Mouse (Mus musculus): ENCODE results near the gene Rpl36-ps4. TPM values are rescaled to one million over a fixed set of nuclear protein-coding genes. Genes with fewer than 3 reads are reported as not detected.

Rpl36-ps4 gene
- total RNA-seq (2021), result not detected

DNA sequence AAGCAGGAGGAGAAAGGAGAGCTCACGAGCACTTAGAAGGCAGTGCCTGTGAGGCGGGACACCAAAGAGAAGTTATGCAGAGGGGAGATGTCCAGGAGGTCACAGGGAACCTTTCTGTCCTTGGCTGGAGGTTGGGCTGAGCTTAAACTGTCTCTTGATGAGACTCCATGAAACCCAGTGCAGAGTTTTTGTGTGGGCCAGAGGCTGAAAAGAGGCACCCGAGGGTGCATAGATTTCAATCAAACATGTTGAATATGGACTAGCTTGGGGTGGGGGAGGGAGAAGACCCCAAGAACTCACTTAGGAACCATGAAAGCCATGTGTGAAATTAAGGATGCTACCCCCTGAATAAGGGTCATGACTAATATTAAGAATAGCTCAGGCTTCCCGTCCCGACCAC is at the start of gene Rpl36-ps4:
TSS of gene Rpl36-ps4 (plus strand) at position 301 of the 400 bp plus-strand sequence.
- intact Hi-C loops (cut with DNase I), result no loop called here
- DNase-seq, result no peak

DNA sequence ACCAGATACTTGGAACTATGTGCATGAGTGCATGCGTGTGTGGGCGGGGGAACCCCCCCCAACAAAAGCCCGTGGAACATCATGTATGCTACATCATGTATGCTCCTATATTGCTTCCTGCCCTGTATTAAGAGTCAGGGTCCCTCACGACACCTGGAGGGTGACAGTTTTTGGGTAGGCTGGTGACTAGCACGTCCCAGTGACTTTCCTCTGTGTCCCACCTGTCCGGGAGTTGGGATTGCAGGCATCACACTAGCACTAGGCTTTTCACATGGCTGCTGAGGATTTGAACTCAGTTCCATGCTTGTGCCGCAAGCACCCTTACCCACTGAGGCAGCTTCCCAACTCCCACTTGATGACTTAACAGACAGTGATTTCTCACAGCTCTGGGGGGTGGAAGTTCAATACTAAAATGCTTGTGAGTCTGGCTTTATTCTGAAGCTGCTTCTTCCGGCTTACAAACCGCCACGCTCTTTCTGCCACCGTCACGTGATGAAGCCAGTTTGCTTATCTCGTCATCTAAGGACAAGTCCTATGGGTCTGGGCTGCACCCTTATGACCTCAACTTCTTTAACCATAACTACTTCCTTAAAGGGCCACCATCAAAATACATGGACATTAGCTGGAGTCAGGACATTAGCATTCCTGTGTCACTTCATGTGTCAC is 49.2 kb upstream of the Rpl36-ps4 start:
- DNase-seq, result no peak
- intact Hi-C loops (cut with DNase I), result no loop called here

- peak in 1 of 2 experiments; percentile 10 for DNase-seq
- intact Hi-C loops (cut with DNase I), result no loop called here
Measured at GRCm38 (mm10) chr17:87872286-87872685, 48.5 kb upstream of the Rpl36-ps4 start.

- intact Hi-C loops (cut with DNase I), result no loop called here
- DNase-seq, result no peak
Measured at GRCm38 (mm10) chr17:87873456-87873855, 47.3 kb upstream of the Rpl36-ps4 start.

DNA sequence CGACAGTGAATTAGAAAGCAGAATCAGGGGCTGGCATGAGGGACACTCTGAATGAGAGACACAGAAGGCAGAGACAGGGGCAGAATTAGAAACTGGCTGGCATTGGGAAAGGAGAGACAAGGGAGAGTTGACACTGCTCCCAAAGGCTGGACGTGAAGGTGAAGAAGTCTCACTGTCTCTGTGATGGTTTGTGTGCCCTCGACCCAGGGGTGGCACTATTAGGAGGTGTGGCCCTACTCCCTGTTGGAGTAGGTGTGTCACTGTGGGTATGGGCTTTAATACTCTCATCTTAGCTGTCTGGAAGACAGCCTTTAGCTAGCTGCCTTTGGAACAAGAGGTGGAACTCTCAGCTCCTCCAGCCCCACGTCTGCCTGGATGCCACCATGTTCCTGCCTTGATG is 46.8 kb upstream of the Rpl36-ps4 start:
- intact Hi-C loops (cut with DNase I), result no loop called here
- no peak for DNase-seq

DNA sequence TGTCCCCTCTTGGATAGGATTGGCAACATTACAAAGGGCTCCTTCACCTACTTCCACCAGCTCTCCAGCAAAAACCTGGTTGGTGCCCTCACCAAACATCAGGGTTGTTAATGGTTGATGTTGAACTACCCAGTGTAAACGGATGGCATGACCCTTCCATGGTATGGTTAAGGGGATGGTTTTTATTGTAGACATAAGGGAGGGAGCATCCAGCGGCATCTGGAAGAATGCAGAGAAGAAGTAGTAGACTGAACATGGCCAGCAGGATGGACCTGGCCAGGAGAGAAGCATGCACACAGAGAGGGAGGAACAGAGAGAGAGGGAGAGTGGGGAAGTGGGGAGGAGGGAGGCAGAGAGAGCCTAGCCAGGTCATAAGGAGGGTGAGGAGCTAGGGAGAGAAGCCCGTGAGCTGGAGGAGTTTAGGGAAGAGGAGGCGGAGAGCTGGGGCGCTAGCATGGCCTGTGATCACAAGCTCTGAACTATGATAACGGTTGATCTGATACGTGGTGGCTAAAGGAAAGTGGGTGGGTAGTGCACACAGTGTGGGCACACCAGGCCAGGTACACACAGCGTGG is 45.3 kb upstream of the Rpl36-ps4 start:
- no peak for DNase-seq
- intact Hi-C loops (cut with DNase I), result loop anchor here (5.0 kb wide), 1 partner anchor 183 kb away; no protein-coding TSS in a partner anchor

DNA sequence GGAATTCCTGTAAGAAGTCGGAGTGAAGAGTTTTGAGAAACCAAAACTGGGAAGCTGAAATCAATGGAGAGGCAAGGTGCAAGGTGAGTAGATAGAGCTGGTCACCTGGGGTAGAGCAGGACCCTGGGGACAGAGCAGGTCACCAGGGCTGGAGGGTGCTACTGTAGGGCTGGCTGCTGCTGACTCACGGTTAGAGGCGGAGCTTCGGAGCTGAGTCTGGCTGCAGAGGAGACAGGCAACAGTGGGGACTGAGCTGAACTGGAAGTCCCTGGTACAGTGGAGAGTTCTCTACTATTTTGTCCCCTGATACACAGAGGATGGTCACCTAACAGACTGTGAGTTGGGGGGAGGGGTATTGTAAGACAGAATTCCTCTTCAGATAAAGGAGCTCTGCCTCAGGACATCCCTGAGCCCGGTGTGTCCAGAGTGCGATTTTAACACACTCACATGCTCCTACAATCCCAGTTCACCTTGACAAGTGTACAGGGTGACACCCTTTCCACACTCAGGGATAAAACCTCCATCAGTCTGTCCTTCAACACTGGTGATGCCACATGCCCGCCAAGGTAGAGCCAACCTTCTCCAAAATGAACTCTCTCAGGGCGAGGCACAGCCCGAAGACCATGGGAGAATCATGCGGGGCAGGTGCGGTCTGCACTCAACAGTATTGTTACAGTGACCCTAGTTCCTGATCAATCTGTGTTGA is 44.3 kb upstream of the Rpl36-ps4 start:
- no peak for DNase-seq
- intact Hi-C loops (cut with DNase I), result loop anchor here (5.0 kb wide), 1 partner anchor 184 kb away; no protein-coding TSS in a partner anchor

- peak; percentile 58 to 64 for DNase-seq
- intact Hi-C loops (cut with DNase I), result loop anchor here (5.0 kb wide), 1 partner anchor 185 kb away; no protein-coding TSS in a partner anchor
Measured at GRCm38 (mm10) chr17:87877207-87878073, 43.3 kb upstream of the Rpl36-ps4 start.

DNA sequence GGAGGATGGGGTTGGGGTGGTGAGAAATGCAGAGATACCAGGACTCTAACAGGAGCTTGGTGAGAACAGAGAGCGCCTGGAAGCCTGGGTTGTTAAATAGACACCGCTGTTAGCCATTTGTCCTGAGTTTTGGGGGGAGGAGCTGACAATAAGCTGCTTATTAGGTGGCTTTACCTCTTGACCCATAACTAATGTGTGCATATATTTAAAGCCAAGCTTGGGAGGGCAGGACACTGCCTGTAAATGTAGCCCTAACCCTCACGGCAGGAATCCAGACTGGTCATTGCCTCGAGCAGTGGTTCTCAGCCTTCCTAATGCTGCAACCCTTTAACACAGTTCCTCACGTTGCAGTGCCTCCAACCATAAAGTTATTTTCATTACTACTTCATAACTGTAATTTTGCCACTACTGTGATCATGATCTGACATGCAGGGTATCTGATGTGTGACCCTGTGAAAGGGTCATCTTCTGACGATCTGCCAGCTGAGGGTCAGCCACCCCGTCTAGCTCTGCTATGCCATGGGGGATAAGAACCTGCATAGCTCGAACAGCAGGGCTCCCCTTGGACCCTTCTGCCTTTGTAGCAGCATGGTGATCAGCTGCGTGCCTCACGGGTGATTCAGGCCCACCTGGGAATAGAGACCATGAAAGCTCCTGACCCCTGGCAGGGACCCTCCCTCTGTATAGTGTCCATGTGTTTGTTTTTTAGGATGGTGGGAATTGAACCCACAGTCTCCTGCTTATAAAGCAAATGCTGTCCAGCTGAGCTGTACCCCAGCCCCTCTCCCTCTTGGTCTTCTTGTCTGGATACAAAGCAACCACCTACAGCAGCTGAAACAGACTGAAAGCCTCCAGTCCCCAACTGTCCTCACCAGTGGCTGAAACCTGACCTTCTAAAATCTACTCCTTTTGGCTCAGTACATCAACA is 42.0 kb upstream of the Rpl36-ps4 start:
- intact Hi-C loops (cut with DNase I), result loop anchor here (5.0 kb wide), 1 partner anchor 187 kb away; no protein-coding TSS in a partner anchor

GRCm38 (mm10) chr17:87879484-87880225 is 41.1 kb upstream of the Rpl36-ps4 start:
- intact Hi-C loops (cut with DNase I), result loop anchor here (5.0 kb wide), 1 partner anchor 187 kb away; no protein-coding TSS in a partner anchor

More for the DNA sequence above, 42.0 kb upstream of the Rpl36-ps4 start:
- DNase-seq, result no peak

GRCm38 (mm10) chr17:87882594-87882993 is 38.2 kb upstream of the Rpl36-ps4 start:
- DNase-seq, result peak; percentile 31 to 45
- intact Hi-C loops (cut with DNase I), result loop anchor here (1.0 kb wide), 1 partner anchor 66 kb away; no protein-coding TSS in a partner anchor

More at GRCm38 (mm10) chr17:87879484-87880225, 41.1 kb upstream of the Rpl36-ps4 start:
- no peak for DNase-seq

DNA sequence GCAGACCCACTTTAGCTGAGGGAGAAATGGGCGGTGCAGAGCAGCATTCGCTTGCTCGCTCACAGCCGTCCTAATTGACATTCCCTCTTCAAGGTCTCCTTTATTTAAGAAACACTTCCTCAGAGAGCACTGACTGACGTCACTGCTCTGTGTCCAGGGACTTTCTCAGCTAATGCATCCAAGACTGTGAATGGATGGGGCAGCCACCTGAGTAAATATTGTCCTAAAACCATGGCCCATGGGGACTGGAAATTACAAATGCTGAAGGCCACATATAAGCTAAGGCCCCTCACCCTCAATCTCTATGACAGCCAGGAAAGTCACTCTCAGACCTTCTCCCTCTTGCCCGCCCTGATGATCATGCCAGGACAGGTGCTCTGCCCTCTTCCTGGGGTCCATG is 23.6 kb upstream of the Rpl36-ps4 start:
- intact Hi-C loops (cut with DNase I), result no loop called here
- DNase-seq, result no peak

DNA sequence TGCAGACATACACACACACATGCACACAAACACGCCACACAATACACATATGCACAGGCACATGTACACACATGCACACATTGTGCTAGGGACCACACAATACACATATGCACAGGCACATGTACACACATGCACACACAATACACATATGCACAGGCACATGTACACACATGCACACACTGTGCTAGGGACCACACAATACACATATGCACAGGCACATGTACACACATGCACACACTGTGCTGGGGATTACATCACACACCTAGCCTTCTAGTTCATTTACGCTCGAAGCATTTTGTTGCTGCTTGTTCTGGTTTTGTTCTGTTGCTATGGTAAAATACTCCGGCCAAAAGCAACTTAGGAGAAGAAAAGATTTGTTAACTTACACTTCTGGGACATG is 20.1 kb upstream of the Rpl36-ps4 start:
- intact Hi-C loops (cut with DNase I), result no loop called here
- DNase-seq, result no peak

GRCm38 (mm10) chr17:87901163-87901562 is 19.6 kb upstream of the Rpl36-ps4 start:
- intact Hi-C loops (cut with DNase I), result no loop called here
- no peak for DNase-seq

DNA sequence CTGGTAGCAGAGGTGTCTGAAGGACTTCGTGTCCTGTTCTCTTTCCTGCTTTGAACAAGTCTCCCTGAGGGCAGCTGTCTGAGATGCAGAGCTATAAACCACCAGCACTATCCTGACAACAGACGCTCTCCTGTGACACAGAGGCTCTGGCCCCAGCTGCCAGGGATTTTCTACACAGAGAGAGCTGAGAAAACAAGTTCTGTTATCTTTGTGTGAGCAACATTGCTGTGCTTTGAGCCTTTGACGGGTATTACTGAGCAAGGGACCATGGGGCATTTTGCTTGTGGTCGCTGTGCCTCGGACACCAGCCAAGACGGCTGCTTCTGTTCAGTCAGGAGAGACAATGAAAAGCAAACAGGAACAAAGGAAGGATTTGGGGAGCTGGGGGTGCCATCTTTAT is 17.6 kb upstream of the Rpl36-ps4 start:
- intact Hi-C loops (cut with DNase I), result no loop called here
- no peak for DNase-seq

DNA sequence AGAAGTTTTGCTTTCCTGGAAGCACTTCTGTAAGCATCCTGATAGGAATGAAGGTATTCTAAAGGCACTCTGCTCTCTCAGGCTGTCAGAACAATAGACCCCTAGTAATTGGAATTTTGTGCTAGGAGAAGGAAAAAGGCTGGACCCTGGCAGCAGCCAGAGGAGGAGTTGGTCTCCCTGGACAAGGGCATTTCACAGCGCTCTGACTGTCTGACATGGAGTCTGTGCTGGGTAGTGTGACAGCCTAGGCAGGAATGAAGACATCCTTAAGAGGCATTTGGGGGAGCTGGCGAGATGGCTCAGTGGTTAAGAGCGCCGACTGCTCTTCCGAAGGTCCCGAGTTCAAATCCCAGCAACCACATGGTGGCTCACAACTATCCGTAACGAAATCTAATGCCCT is 17.1 kb upstream of the Rpl36-ps4 start:
- intact Hi-C loops (cut with DNase I), result no loop called here
- DNase-seq, result no peak

- no peak for DNase-seq
- intact Hi-C loops (cut with DNase I), result no loop called here
Measured at GRCm38 (mm10) chr17:87915386-87915785, 5.4 kb upstream of the Rpl36-ps4 start.

DNA sequence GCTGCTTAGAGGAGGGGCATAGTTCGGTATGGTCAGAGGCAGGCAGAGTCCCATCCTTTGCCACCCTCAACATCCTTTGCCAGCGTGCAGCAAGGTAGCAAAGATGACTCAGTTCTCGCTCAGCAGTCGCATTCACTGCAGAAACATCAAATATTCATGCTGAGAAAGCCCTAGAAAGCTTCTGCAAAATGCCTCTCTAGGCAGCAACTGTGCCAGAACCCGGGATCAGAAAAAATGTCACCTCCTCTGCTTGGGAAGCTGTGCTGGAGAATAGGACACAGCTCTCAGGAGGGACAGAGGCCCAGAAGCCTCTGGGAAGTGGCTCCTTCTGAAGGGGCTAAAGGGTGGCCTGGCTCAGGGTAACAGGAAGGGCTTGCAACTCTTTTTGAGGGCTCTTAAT is 2.7 kb upstream of the Rpl36-ps4 start:
- DNase-seq, result no peak
- intact Hi-C loops (cut with DNase I), result no loop called here

DNA sequence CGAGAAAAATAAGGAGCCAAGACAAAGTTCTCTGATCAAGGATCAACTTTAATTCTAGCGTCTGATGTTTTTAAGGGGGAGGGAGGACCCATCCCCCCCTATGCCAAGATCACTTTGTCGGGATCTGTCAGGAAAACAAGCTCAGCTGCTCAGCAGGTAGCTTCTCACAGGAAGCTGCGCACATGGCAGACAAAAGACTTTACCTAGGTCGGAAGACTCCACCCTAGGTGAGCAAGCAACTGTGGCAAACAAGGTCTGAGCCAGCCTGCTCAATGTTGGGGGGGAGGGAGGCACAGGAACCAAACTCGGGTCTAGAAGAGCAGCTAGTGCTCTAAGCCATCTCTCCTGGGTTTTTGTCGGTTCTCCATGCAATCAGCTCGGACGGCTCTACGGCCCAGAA is 13.5 kb downstream of the Rpl36-ps4 start:
- intact Hi-C loops (cut with DNase I), result no loop called here
- no peak for DNase-seq
